ENCODE assay signal across 15 mouse cellular contexts in the genomic region with DNA sequence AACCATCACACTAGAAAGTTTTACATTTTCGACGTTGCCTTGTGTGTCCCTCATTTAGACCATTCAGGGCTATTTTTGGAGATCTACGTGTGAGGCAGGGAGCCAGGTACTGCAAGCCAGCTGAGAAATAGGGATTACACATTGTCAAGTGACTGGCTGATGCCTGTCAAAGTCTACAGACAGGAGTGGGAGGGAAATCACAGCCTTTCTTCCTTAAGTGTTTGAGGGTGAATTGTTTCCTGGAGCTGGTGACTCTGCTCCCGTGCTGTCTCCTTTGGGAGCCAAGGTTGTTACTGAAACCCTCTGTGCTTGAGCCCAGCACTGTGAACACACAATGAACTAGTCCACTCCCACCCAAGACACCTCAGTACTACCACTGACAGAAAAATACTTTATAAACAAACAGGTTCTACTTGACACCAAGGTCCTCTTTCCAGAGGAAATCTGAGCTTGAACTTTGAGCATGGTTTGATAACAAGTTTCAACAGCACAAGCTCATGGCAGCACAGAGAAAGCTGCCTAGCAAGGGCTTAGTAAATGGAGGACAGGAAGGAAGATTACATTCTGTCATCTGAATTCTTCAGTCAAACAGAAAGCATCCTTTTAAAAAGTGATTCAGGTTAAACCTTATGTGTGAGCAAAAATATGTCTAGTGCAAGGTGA.
DNase-seq lines count a peak whose midpoint lies in the region; ATAC-seq and TF ChIP-seq lines count a peak whose summit lies in the region.
"Had no signal": no experiment of that assay in that cellular context is flagged by ENCODE, and none has a peak within 500 bp of the region (broad histone marks: within the 10 kb centered on the region; RNA-seq: fewer than 3 reads in every experiment).

No protein-coding gene starts in this region.

- TF ChIP-seq EP300 in heart, adult 2 months (IDR thresholded peaks at IDR 0.05; ENCODE audit: insufficient read depth, low read depth, low read length) = peak; percentile 75; the same call in 1 of the 2 replicates
- no peak for TF ChIP-seq EP300 in stomach, postnatal 0 days (optimal IDR thresholded peaks at IDR 0.05)

- DNase-seq in kidney, postnatal 36 days = peak; percentile 29 to 36
- peak; percentile 58 to 70 for DNase-seq in heart, adult 2 months
- no peak for DNase-seq in stomach, postnatal 0 days (ENCODE audit: low spot score)
- no peak for DNase-seq in spleen, postnatal 10 days (ENCODE audit: low spot score in 2 of 2)
- DNase-seq in left cerebral cortex, adult 9 months (ENCODE audit: low spot score in 2 of 2) = no peak
- DNase-seq: cerebellum, postnatal 14 days; lung, postnatal 10 days; thymus, adult 2 months had no signal

- no peaks in the 10 kb centered on the region for H3K9me3 ChIP-seq in kidney, embryonic 14.5 days (ENCODE audit: control insufficient read depth, low read length)
- H3K9me3 ChIP-seq in heart, embryonic 16.5 days (replicated peaks; ENCODE audit: control insufficient read depth, low read length) = no peaks in the 10 kb centered on the region
- H3K9me3 ChIP-seq in stomach, postnatal 0 days (ENCODE audit: control insufficient read depth, low read length) = no peaks in the 10 kb centered on the region
- H3K9me3 ChIP-seq: embryonic facial prominence, embryonic 12.5 days; midbrain, embryonic 10.5 days had no signal

- H3K36me3 ChIP-seq in kidney, embryonic 14.5 days (ENCODE audit: control insufficient read depth, insufficient read depth, low read length) = no peaks in the 10 kb centered on the region
- peaks cover 5% of the 10 kb centered on the region for H3K36me3 ChIP-seq in heart, adult 2 months (ENCODE audit: control insufficient read depth, insufficient read depth, low read length)
- H3K36me3 ChIP-seq in heart, embryonic 16.5 days (ENCODE audit: control insufficient read depth, insufficient read depth) = no peaks in the 10 kb centered on the region
- no peaks in the 10 kb centered on the region for H3K36me3 ChIP-seq in stomach, postnatal 0 days (ENCODE audit: control insufficient read depth, insufficient read depth, low read length)
- H3K36me3 ChIP-seq: embryonic facial prominence, embryonic 12.5 days had no signal

- no peaks in the 10 kb centered on the region for H3K4me1 ChIP-seq in kidney, embryonic 14.5 days (ENCODE audit: control insufficient read depth, insufficient read depth, low read length)
- H3K4me1 ChIP-seq in heart, adult 2 months (ENCODE audit: control insufficient read depth, insufficient read depth, low read length) = peaks cover 4% of the 10 kb centered on the region
- H3K4me1 ChIP-seq in heart, embryonic 16.5 days (ENCODE audit: control insufficient read depth, insufficient read depth, low read length) = peaks cover 55% of the 10 kb centered on the region
- H3K4me1 ChIP-seq in stomach, postnatal 0 days (replicated peaks; ENCODE audit: control insufficient read depth, insufficient read depth) = peaks cover 3% of the 10 kb centered on the region; the same call in 1 of the 2 replicates
- H3K4me1 ChIP-seq: embryonic facial prominence, embryonic 12.5 days; midbrain, embryonic 10.5 days had no signal

- no peak overlapping the region for H3K4me3 ChIP-seq in kidney, embryonic 14.5 days (ENCODE audit: low read length)
- H3K4me3 ChIP-seq in heart, adult 2 months = no peak overlapping the region
- no peak overlapping the region for H3K4me3 ChIP-seq in heart, embryonic 16.5 days (ENCODE audit: low read length)
- H3K4me3 ChIP-seq in stomach, postnatal 0 days (ENCODE audit: low read depth, low read length) = no peak overlapping the region
- H3K4me3 ChIP-seq: embryonic facial prominence, embryonic 12.5 days; midbrain, embryonic 10.5 days had no signal

- no peaks in the 10 kb centered on the region for H3K27me3 ChIP-seq in kidney, embryonic 14.5 days (ENCODE audit: control insufficient read depth, insufficient read depth, low read length)
- H3K27me3 ChIP-seq in heart, adult 2 months (ENCODE audit: control insufficient read depth, insufficient read depth, low read length) = no peaks in the 10 kb centered on the region
- H3K27me3 ChIP-seq in heart, embryonic 16.5 days (ENCODE audit: control insufficient read depth, insufficient read depth, low read length) = no peaks in the 10 kb centered on the region
- no peaks in the 10 kb centered on the region for H3K27me3 ChIP-seq in stomach, postnatal 0 days (ENCODE audit: control insufficient read depth, insufficient read depth, low read length)
- H3K27me3 ChIP-seq: embryonic facial prominence, embryonic 12.5 days had no signal

- H3K79me2 ChIP-seq in heart, adult 2 months (replicated peaks; ENCODE audit: control insufficient read depth, insufficient read depth, low read length) = no peaks in the 10 kb centered on the region

- intact Hi-C loops in heart, adult 2 months (cut with DNase I) = loop anchor here (5.0 kb wide), 1 partner anchor 55 kb away; no protein-coding TSS in a partner anchor

- TF ChIP-seq POLR2A in heart, adult 2 months (IDR thresholded peaks at IDR 0.05; ENCODE audit: insufficient read depth, low read depth, low read length) = no peak

- no peak overlapping the region for H3K9ac ChIP-seq in kidney, embryonic 14.5 days (ENCODE audit: low read depth, low read length)
- H3K9ac ChIP-seq in heart, adult 2 months (ENCODE audit: low read depth, low read length) = no peak overlapping the region
- H3K9ac ChIP-seq in heart, embryonic 16.5 days (ENCODE audit: low read length) = peak overlapping the region; percentile 41
- no peak overlapping the region for H3K9ac ChIP-seq in stomach, postnatal 0 days (ENCODE audit: low read length)
- H3K9ac ChIP-seq: embryonic facial prominence, embryonic 12.5 days had no signal

- ATAC-seq in kidney, embryonic 14.5 days (ENCODE audit: low FRiP score, low TSS enrichment) = no peak
- ATAC-seq in heart, embryonic 16.5 days (replicated peaks; ENCODE audit: extremely low read depth, insufficient read depth, low FRiP score) = peak; percentile 25; the same call in 1 of the 2 replicates
- ATAC-seq in stomach, postnatal 0 days (ENCODE audit: low FRiP score, low TSS enrichment) = no peak
- ATAC-seq: CD4-positive, CD25-positive, alpha-beta regulatory T cell, adult 4 months; forebrain, embryonic 16.5 days had no signal

- TF ChIP-seq CTCF in heart, adult 2 months (IDR thresholded peaks at IDR 0.05) = no peak
- no peak for TF ChIP-seq CTCF in stomach, postnatal 0 days (IDR thresholded peaks at IDR 0.05; ENCODE audit: low read depth)

- no peak overlapping the region for H3K4me2 ChIP-seq in kidney, embryonic 14.5 days (replicated peaks; ENCODE audit: low read depth, low read length)
- no peak overlapping the region for H3K4me2 ChIP-seq in heart, embryonic 16.5 days (ENCODE audit: low read depth, low read length)
- no peak overlapping the region for H3K4me2 ChIP-seq in stomach, postnatal 0 days (replicated peaks; ENCODE audit: low read depth)
- H3K4me2 ChIP-seq: embryonic facial prominence, embryonic 12.5 days; liver, embryonic 11.5 days had no signal

- 67% methylated on average over 4 of the region's 4 CpGs for WGBS in kidney, embryonic 14.5 days
- WGBS in heart, adult 2 months = 30% methylated on average over 4 of the region's 4 CpGs
- 29% methylated on average over 4 of the region's 4 CpGs for WGBS in heart, embryonic 16.5 days
- 44% methylated on average over 4 of the region's 4 CpGs for whole genome bisulfite sequencing in stomach, postnatal 0 days

- no peak overlapping the region for H3K27ac ChIP-seq in kidney, embryonic 14.5 days (ENCODE audit: low read depth, low read length)
- peak overlapping the region; percentile 79 for H3K27ac ChIP-seq in heart, adult 2 months
- H3K27ac ChIP-seq in heart, embryonic 16.5 days (ENCODE audit: low read length) = peak overlapping the region; percentile 89
- peak overlapping the region; percentile 41; the same call in 1 of the 2 replicates for H3K27ac ChIP-seq in stomach, postnatal 0 days (replicated peaks)
- H3K27ac ChIP-seq: embryonic facial prominence, embryonic 12.5 days; midbrain, embryonic 10.5 days had no signal

Comparison
In these comparisons a context has a peak if more than half of its experiments do, and no peak if none do; other contexts are left out.
1. DNase-seq: peak in kidney, postnatal 36 days (2 of 2) and heart, adult 2 months (2 of 2); none in stomach, postnatal 0 days (single experiment), spleen, postnatal 10 days (0 of 2) and left cerebral cortex, adult 9 months (0 of 2).